Mouse (Mus musculus): ENCODE results near the gene Olfr566. TPM values are rescaled to one million over a fixed set of nuclear protein-coding genes. Genes with fewer than 3 reads are reported as not detected.

Olfr566 gene
- not detected for total RNA-seq (2021)

GRCm38 (mm10) chr7:102858665-102859064, at the start of gene Olfr566:
TSS of gene Olfr566 (minus strand) at chr7:102858765.
- no peak for DNase-seq

DNA sequence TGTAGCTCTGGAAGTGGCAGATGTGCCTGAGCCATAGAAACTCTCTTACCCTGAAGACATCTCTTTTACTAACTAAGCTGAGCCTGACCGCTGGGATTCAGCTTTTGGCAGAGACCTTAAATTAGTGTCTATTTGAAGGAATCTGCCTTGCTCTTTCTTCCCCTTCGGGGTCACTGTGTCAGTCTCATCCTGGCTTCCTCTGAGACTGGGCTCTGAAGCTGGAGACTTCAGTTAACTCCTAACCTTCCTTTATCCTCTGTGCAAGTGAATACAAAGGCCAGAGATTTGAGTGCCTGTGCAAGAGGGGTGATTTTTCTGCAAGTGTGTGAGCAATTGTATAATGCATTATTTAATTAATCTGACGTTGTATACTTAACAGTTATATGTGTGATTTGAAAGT, 32.2 kb upstream of the Olfr566 start, which contains the start of gene Olfr569:
Gene Olfr569 (minus strand): TSS at position 101 of the 400 bp plus-strand sequence.
- DNase-seq = no peak

- no peak for DNase-seq
These were observed 18.3 kb upstream of the Olfr566 start, which contains the start of gene Olfr568 for GRCm38 (mm10) chr7:102876822-102877221. TSS of gene Olfr568 (plus strand) at chr7:102877122.

GRCm38 (mm10) chr7:102855807-102856206, 2.8 kb downstream of the Olfr566 start:
- no peak for DNase-seq

Other genes with a start within 250 kb of the Olfr566 start
- gene Olfr553, start 240.5 kb downstream of the Olfr566 start, total RNA-seq (2021) = not detected
- not detected for gene Olfr554, start 220.3 kb downstream of the Olfr566 start, total RNA-seq (2021)
- gene Olfr555, start 199.9 kb downstream of the Olfr566 start, total RNA-seq (2021) = not detected
- under 1 TPM in 1 of 2 experiments, not detected in 1; 0.25 TPM for gene Olfr556, start 193.9 kb downstream of the Olfr566 start, total RNA-seq (2021)
- gene Trim68, start 171.4 kb downstream of the Olfr566 start, total RNA-seq (2021) = 1 to 10 TPM; 7.1 to 8.4 TPM
- under 1 TPM in 1 of 2 experiments, not detected in 1; 0.56 TPM for gene Olfr557, start 162.9 kb downstream of the Olfr566 start, total RNA-seq (2021)
- gene Olfr558, start 156.6 kb downstream of the Olfr566 start, total RNA-seq (2021) = under 1 TPM; 0.47 to 0.51 TPM
- not detected for gene Olfr33, start 139.7 kb downstream of the Olfr566 start, total RNA-seq (2021)
- not detected for gene Olfr559, start 131.3 kb downstream of the Olfr566 start, total RNA-seq (2021)
- not detected for gene Olfr560, start 99.4 kb downstream of the Olfr566 start, total RNA-seq (2021)
- under 1 TPM; 0.17 to 0.30 TPM for gene Olfr78, start 99.3 kb downstream of the Olfr566 start, total RNA-seq (2021)
- gene Olfr561, start 87.5 kb downstream of the Olfr566 start, total RNA-seq (2021) = not detected
- gene Olfr564, start 55.3 kb downstream of the Olfr566 start, total RNA-seq (2021) = not detected
- not detected for gene Olfr568, start 18.4 kb upstream of the Olfr566 start, total RNA-seq (2021)
- not detected for gene Olfr569, start 32.1 kb upstream of the Olfr566 start, total RNA-seq (2021)
- gene Olfr570, start 35.8 kb upstream of the Olfr566 start, total RNA-seq (2021) = not detected
- not detected for gene Olfr571, start 58.8 kb upstream of the Olfr566 start, total RNA-seq (2021)
- gene Olfr572, start 65.6 kb upstream of the Olfr566 start, total RNA-seq (2021) = not detected
- gene Olfr573-ps1, start 83.8 kb upstream of the Olfr566 start, total RNA-seq (2021) = not detected
- not detected for gene Olfr574, start 89.7 kb upstream of the Olfr566 start, total RNA-seq (2021)
- not detected for gene Olfr575, start 100.0 kb upstream of the Olfr566 start, total RNA-seq (2021)
- not detected for gene Olfr576, start 103.9 kb upstream of the Olfr566 start, total RNA-seq (2021)
- gene Olfr577, start 117.2 kb upstream of the Olfr566 start, total RNA-seq (2021) = not detected
- not detected for gene Olfr578, start 130.6 kb upstream of the Olfr566 start, total RNA-seq (2021)
- not detected for gene Olfr582, start 179.3 kb upstream of the Olfr566 start, total RNA-seq (2021)
- not detected for gene Olfr583, start 192.5 kb upstream of the Olfr566 start, total RNA-seq (2021)
- not detected for gene Olfr584, start 223.1 kb upstream of the Olfr566 start, total RNA-seq (2021)
- not detected for gene Olfr585, start 239.0 kb upstream of the Olfr566 start, total RNA-seq (2021)